Mouse (Mus musculus) bone marrow macrophage, adult 2 months (primary cell): Measurements from ENCODE around the gene Aunip.

Experiments
- CTCF ChIP-seq: IDR thresholded peaks from 2 replicates; pipeline ENCODE4 v1.5.1; 2012; ENCODE audit warnings: low read depth, mild to moderate bottlenecking, low read length, moderate library complexity
- POLR2A ChIP-seq: IDR thresholded peaks from 2 replicates; pipeline ENCODE4 v1.6.1; 2012; ENCODE audit warnings: mild to moderate bottlenecking, low read depth, low read length, borderline replicate concordance

DNA sequence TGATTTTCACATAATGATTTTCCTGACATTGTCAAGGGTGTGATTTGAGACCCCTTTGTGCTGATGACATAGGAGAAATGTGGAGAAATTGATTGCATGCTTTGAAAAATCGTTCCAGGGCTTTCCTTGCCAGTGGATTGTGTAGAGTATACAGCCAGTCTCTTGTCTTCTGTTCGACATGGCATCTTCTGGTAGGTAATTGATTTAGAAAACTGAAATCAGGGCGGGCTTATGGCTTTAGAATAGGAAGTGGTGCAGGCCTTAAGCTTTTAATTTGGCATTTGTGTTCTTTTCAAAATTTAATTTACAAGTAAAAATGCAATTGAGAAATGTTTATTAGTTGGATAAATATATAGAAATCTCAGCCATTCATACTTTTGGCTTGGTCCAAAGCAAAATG is 40.8 kb upstream of the Aunip start:
- TF ChIP-seq CTCF (no peak), POLR2A (no peak)
